20 mouse cellular contexts compared by ENCODE assay signal in genomic region chr11:100824496-100824895, GRCm38 (mm10). TPM values are rescaled to one million over a fixed set of nuclear protein-coding genes. Genes with fewer than 3 reads are reported as not detected.
DNase-seq lines count a peak whose midpoint lies in the region; ATAC-seq and TF ChIP-seq lines count a peak whose summit lies in the region.
"Had no signal": no experiment of that assay in that cellular context is flagged by ENCODE, and none has a peak within 500 bp of the region (broad histone marks: within the 10 kb centered on the region; RNA-seq: fewer than 3 reads in every experiment).

No protein-coding gene starts in this region.

- intact Hi-C loops in heart, postnatal 10 days (cut with DNase I), result no loop called here

- peak overlapping the region; percentile 38; the same call in 1 of the 2 replicates for H3K27ac ChIP-seq in heart, embryonic 10.5 days
- peak overlapping the region; percentile 73 for H3K27ac ChIP-seq in heart, embryonic 16.5 days (ENCODE audit: low read length)
- no peak overlapping the region for H3K27ac ChIP-seq in forebrain, embryonic 14.5 days (ENCODE audit: low read depth, low read length)
- no peak overlapping the region for H3K27ac ChIP-seq in stomach, postnatal 0 days (replicated peaks)
- H3K27ac ChIP-seq: layer of hippocampus, adult 2 months; limb, embryonic 10.5 days; neural tube, embryonic 12.5 days had no signal

- H3K27me3 ChIP-seq in heart, embryonic 10.5 days (ENCODE audit: insufficient read depth, poor library complexity, severe bottlenecking), result no peaks in the 10 kb centered on the region
- no peaks in the 10 kb centered on the region for H3K27me3 ChIP-seq in heart, embryonic 16.5 days (ENCODE audit: control insufficient read depth, insufficient read depth, low read length)
- H3K27me3 ChIP-seq in forebrain, embryonic 14.5 days (replicated peaks; ENCODE audit: control insufficient read depth, insufficient read depth, low read length), result no peaks in the 10 kb centered on the region
- no peaks in the 10 kb centered on the region for H3K27me3 ChIP-seq in stomach, postnatal 0 days (ENCODE audit: control insufficient read depth, insufficient read depth, low read length)
- H3K27me3 ChIP-seq: neural tube, embryonic 12.5 days had no signal

- H3K4me3 ChIP-seq in heart, embryonic 10.5 days, result no peak overlapping the region
- no peak overlapping the region for H3K4me3 ChIP-seq in heart, embryonic 16.5 days (ENCODE audit: low read length)
- no peak overlapping the region for H3K4me3 ChIP-seq in forebrain, embryonic 14.5 days (ENCODE audit: low read depth, low read length)
- H3K4me3 ChIP-seq in stomach, postnatal 0 days (ENCODE audit: low read depth, low read length), result no peak overlapping the region
- H3K4me3 ChIP-seq: layer of hippocampus, adult 2 months; limb, embryonic 10.5 days; neural tube, embryonic 12.5 days had no signal

- TF ChIP-seq CTCF in stomach, postnatal 0 days (IDR thresholded peaks at IDR 0.05; ENCODE audit: low read depth), result no peak

- no peak for ATAC-seq in heart, embryonic 16.5 days (replicated peaks; ENCODE audit: extremely low read depth, insufficient read depth, low FRiP score)
- ATAC-seq in forebrain, embryonic 14.5 days, result no peak
- no peak for ATAC-seq in stomach, postnatal 0 days (ENCODE audit: low FRiP score, low TSS enrichment)
- ATAC-seq: hindbrain, embryonic 16.5 days; intestine, postnatal 0 days had no signal

- H3K9ac ChIP-seq in heart, embryonic 16.5 days (ENCODE audit: low read length), result 0 out of 2 replicates have a peak overlapping the region, but pooled peaks have one; percentile 17
- H3K9ac ChIP-seq in forebrain, embryonic 14.5 days (ENCODE audit: low read length), result no peak overlapping the region
- H3K9ac ChIP-seq in stomach, postnatal 0 days (ENCODE audit: low read length), result no peak overlapping the region
- H3K9ac ChIP-seq: neural tube, embryonic 12.5 days had no signal

- no peak for DNase-seq in heart, embryonic 10.5 days (ENCODE audit: low spot score)
- no peak for DNase-seq in heart, postnatal 10 days
- DNase-seq in heart, postnatal 4 days, result no peak
- DNase-seq in CD4-positive helper T cell, adult 2 months (ENCODE audit: low read depth, low spot score), result peak; percentile 60
- DNase-seq in induced T-regulatory cell, adult 2 months (ENCODE audit: low read depth), result peak; percentile 65
- no peak for DNase-seq in forebrain, embryonic 14.5 days (ENCODE audit: low spot score)
- DNase-seq in stomach, postnatal 0 days (ENCODE audit: low spot score), result no peak
- DNase-seq: adrenal gland, adult 8-10 months; cerebellum, adult 18-20 months; cerebellum, postnatal 14 days; lung, adult 2 months; midbrain, embryonic 14.5 days; retina, postnatal 1 day; right cerebral cortex, postnatal 25 days had no signal

- H3K4me2 ChIP-seq in heart, embryonic 16.5 days (ENCODE audit: low read depth, low read length), result no peak overlapping the region
- no peak overlapping the region for H3K4me2 ChIP-seq in forebrain, embryonic 14.5 days (ENCODE audit: low read length)
- H3K4me2 ChIP-seq in stomach, postnatal 0 days (replicated peaks; ENCODE audit: low read depth), result no peak overlapping the region
- H3K4me2 ChIP-seq: neural tube, embryonic 12.5 days had no signal

- H3K9me3 ChIP-seq in heart, embryonic 10.5 days, result no peaks in the 10 kb centered on the region
- no peaks in the 10 kb centered on the region; the same call in 1 of the 2 replicates for H3K9me3 ChIP-seq in heart, embryonic 16.5 days (replicated peaks; ENCODE audit: control insufficient read depth, low read length)
- H3K9me3 ChIP-seq in forebrain, embryonic 14.5 days (replicated peaks; ENCODE audit: control insufficient read depth, low read length), result no peaks in the 10 kb centered on the region
- H3K9me3 ChIP-seq in stomach, postnatal 0 days (ENCODE audit: control insufficient read depth, low read length), result no peaks in the 10 kb centered on the region
- H3K9me3 ChIP-seq: limb, embryonic 10.5 days; neural tube, embryonic 12.5 days had no signal

- H3K4me1 ChIP-seq in heart, embryonic 10.5 days, result peaks cover 56% of the 10 kb centered on the region
- H3K4me1 ChIP-seq in heart, embryonic 16.5 days (ENCODE audit: control insufficient read depth, insufficient read depth, low read length), result peaks cover 65% of the 10 kb centered on the region
- no peaks in the 10 kb centered on the region for H3K4me1 ChIP-seq in forebrain, embryonic 14.5 days (ENCODE audit: control insufficient read depth, insufficient read depth, low read length)
- H3K4me1 ChIP-seq in stomach, postnatal 0 days (replicated peaks; ENCODE audit: control insufficient read depth, insufficient read depth), result no peaks in the 10 kb centered on the region
- H3K4me1 ChIP-seq: neural tube, embryonic 12.5 days had no signal

- H3K36me3 ChIP-seq in heart, embryonic 10.5 days, result 0 out of 2 replicates have a peak, but pooled peaks cover 2% of the 10 kb centered on the region
- 0 out of 2 replicates have a peak, but pooled peaks cover 3% of the 10 kb centered on the region for H3K36me3 ChIP-seq in heart, embryonic 16.5 days (ENCODE audit: control insufficient read depth, insufficient read depth)
- no peaks in the 10 kb centered on the region for H3K36me3 ChIP-seq in forebrain, embryonic 14.5 days (ENCODE audit: control insufficient read depth, insufficient read depth, low read length)
- H3K36me3 ChIP-seq in stomach, postnatal 0 days (ENCODE audit: control insufficient read depth, insufficient read depth, low read length), result no peaks in the 10 kb centered on the region
- H3K36me3 ChIP-seq: limb, embryonic 10.5 days; neural tube, embryonic 12.5 days had no signal

- WGBS in heart, embryonic 10.5 days, result 76% methylated on average over 7 of the region's 7 CpGs
- WGBS in heart, embryonic 16.5 days, result 68% methylated on average over 7 of the region's 7 CpGs
- whole genome bisulfite sequencing in forebrain, embryonic 14.5 days, result 81% methylated on average over 7 of the region's 7 CpGs
- WGBS in stomach, postnatal 0 days, result 78% methylated on average over 7 of the region's 7 CpGs

- TF ChIP-seq EP300 in stomach, postnatal 0 days (optimal IDR thresholded peaks at IDR 0.05), result no peak

RNA-seq across cellular contexts. Expression of gene Stat5b, which starts 26.0 kb away (rescaled TPM):
- 25.7 and 30.1 TPM in 2 replicates for polyA plus RNA-seq in heart, embryonic 10.5 days (2016; fragmentation: Nextera tagmentation; extraction: Ambion mirVana)
- total RNA-seq in heart, postnatal 10 days (2021), result 10 to 100 TPM; 52.1 to 58.6 TPM
- polyA plus RNA-seq in heart, embryonic 16.5 days (2015; fragmentation: Nextera tagmentation; extraction: Ambion mirVana), result 31.3 and 36.5 TPM in 2 replicates
- 10 to 100 TPM; 45.4 to 52.4 TPM for total RNA-seq in heart, postnatal 4 days (2021)
- 10.9 and 11.4 TPM in 2 replicates for polyA plus RNA-seq in forebrain, embryonic 14.5 days (2014; fragmentation: Nextera tagmentation; extraction: Ambion mirVana)
- polyA plus RNA-seq in stomach, postnatal 0 days (2015; fragmentation: Nextera tagmentation; extraction: Ambion mirVana), result 16.1 and 17.3 TPM in 2 replicates

RNA-seq across cellular contexts. Expression of gene Stat5a, which starts 34.7 kb away (rescaled TPM):
- polyA plus RNA-seq in heart, embryonic 10.5 days (2016; fragmentation: Nextera tagmentation; extraction: Ambion mirVana), result 6.2 and 6.6 TPM in 2 replicates
- total RNA-seq in heart, postnatal 10 days (2021), result 10 to 100 TPM; 22.9 to 26.9 TPM
- polyA plus RNA-seq in heart, embryonic 16.5 days (2015; fragmentation: Nextera tagmentation; extraction: Ambion mirVana), result 10.1 and 15.1 TPM in 2 replicates
- total RNA-seq in heart, postnatal 4 days (2021), result 10 to 100 TPM; 15.7 to 17.4 TPM
- 0.69 and 0.96 TPM in 2 replicates for polyA plus RNA-seq in forebrain, embryonic 14.5 days (2014; fragmentation: Nextera tagmentation; extraction: Ambion mirVana)
- polyA plus RNA-seq in stomach, postnatal 0 days (2015; fragmentation: Nextera tagmentation; extraction: Ambion mirVana), result 13.0 and 13.5 TPM in 2 replicates

RNA-seq across cellular contexts. Expression of gene Ghdc, which starts 53.7 kb away (rescaled TPM):
- polyA plus RNA-seq in heart, embryonic 10.5 days (2016; fragmentation: Nextera tagmentation; extraction: Ambion mirVana), result 4.8 and 6.3 TPM in 2 replicates
- total RNA-seq in heart, postnatal 10 days (2021), result 10 to 100 TPM; 10.4 to 12.6 TPM
- 7.1 and 7.7 TPM in 2 replicates for polyA plus RNA-seq in heart, embryonic 16.5 days (2015; fragmentation: Nextera tagmentation; extraction: Ambion mirVana)
- total RNA-seq in heart, postnatal 4 days (2021), result 1 to 10 TPM; 7.8 to 9.9 TPM
- 0.94 and 1.7 TPM in 2 replicates for polyA plus RNA-seq in forebrain, embryonic 14.5 days (2014; fragmentation: Nextera tagmentation; extraction: Ambion mirVana)
- 3.6 and 3.9 TPM in 2 replicates for polyA plus RNA-seq in stomach, postnatal 0 days (2015; fragmentation: Nextera tagmentation; extraction: Ambion mirVana)

Comparison
In these comparisons a context has a peak if more than half of its experiments do, and no peak if none do; other contexts are left out.
1. DNase-seq: peak in CD4-positive helper T cell, adult 2 months (single experiment) and induced T-regulatory cell, adult 2 months (single experiment); none in heart, embryonic 10.5 days (single experiment), heart, postnatal 10 days (0 of 2), heart, postnatal 4 days (single experiment), forebrain, embryonic 14.5 days (single experiment) and stomach, postnatal 0 days (single experiment).
2. H3K27ac ChIP-seq: peak in heart, embryonic 10.5 days (single experiment) and heart, embryonic 16.5 days (single experiment); none in forebrain, embryonic 14.5 days (single experiment) and stomach, postnatal 0 days (single experiment).